Comparison of ENCODE assay signal across 20 mouse cellular contexts in genomic region chr11:52726001-52726400, GRCm38 (mm10). TPM values are rescaled to one million over a fixed set of nuclear protein-coding genes. Genes with fewer than 3 reads are reported as not detected.
DNase-seq lines count a peak whose midpoint lies in the region; ATAC-seq and TF ChIP-seq lines count a peak whose summit lies in the region.
"Had no signal": no experiment of that assay in that cellular context is flagged by ENCODE, and none has a peak within 500 bp of the region (broad histone marks: within the 10 kb centered on the region; RNA-seq: fewer than 3 reads in every experiment).

No protein-coding gene starts in this region.

- H3K9ac ChIP-seq in heart, postnatal 0 days (replicated peaks; ENCODE audit: low read depth, low read length) = no peak overlapping the region
- H3K9ac ChIP-seq in lung, postnatal 0 days (replicated peaks; ENCODE audit: low read depth) = no peak overlapping the region
- no peak overlapping the region for H3K9ac ChIP-seq in MEL (ENCODE audit: control insufficient read depth, low read depth, low read length, poor library complexity, severe bottlenecking)
- H3K9ac ChIP-seq: forebrain, embryonic 15.5 days; kidney, embryonic 15.5 days had no signal

- TF ChIP-seq CTCF in heart, postnatal 0 days (IDR thresholded peaks at IDR 0.05; ENCODE audit: low read depth) = peak; percentile 16
- TF ChIP-seq CTCF in lung, postnatal 0 days (IDR thresholded peaks at IDR 0.05) = peak; percentile 39
- TF ChIP-seq CTCF in MEL (IDR thresholded peaks at IDR 0.05 in 2 of 3, conservative IDR thresholded peaks at IDR 0.05 in 1 of 3; ENCODE audit: control insufficient read depth in 1 of 3, insufficient read depth in 1 of 3, low read depth in 2 of 3, low read length in 3 of 3, poor library complexity in 1 of 3, severe bottlenecking in 1 of 3) = peak in 2 of 3 experiments; percentile 39 to 53; a peak in 4 of 6 replicates

- H3K9me3 ChIP-seq in heart, postnatal 0 days (replicated peaks; ENCODE audit: control insufficient read depth, low read length) = no peaks in the 10 kb centered on the region
- H3K9me3 ChIP-seq in lung, postnatal 0 days (ENCODE audit: low read length) = no peaks in the 10 kb centered on the region
- no peaks in the 10 kb centered on the region for H3K9me3 ChIP-seq in MEL (replicated peaks; ENCODE audit: insufficient read depth, low read length)
- H3K9me3 ChIP-seq: forebrain, embryonic 15.5 days; kidney, embryonic 15.5 days; midbrain, embryonic 10.5 days had no signal

- H3K36me3 ChIP-seq in heart, postnatal 0 days (replicated peaks; ENCODE audit: control insufficient read depth, insufficient read depth, low read length) = no peaks in the 10 kb centered on the region
- H3K36me3 ChIP-seq in lung, postnatal 0 days (ENCODE audit: insufficient read depth, low read length) = no peaks in the 10 kb centered on the region
- H3K36me3 ChIP-seq in MEL (ENCODE audit: control insufficient read depth in 1 of 2, insufficient read depth in 2 of 2, low read length in 2 of 2) = no peaks in the 10 kb centered on the region
- H3K36me3 ChIP-seq: forebrain, embryonic 15.5 days; kidney, embryonic 15.5 days; midbrain, embryonic 10.5 days had no signal

- no peaks in the 10 kb centered on the region for H3K4me1 ChIP-seq in heart, postnatal 0 days (ENCODE audit: control insufficient read depth, insufficient read depth)
- no peaks in the 10 kb centered on the region for H3K4me1 ChIP-seq in lung, postnatal 0 days (ENCODE audit: insufficient read depth, low read depth, low read length)
- H3K4me1 ChIP-seq in MEL (ENCODE audit: control insufficient read depth in 1 of 2, insufficient read depth in 2 of 2, low read length in 2 of 2) = no peaks in the 10 kb centered on the region
- H3K4me1 ChIP-seq: kidney, embryonic 15.5 days; midbrain, embryonic 10.5 days had no signal

- ATAC-seq in heart, postnatal 0 days (ENCODE audit: insufficient read depth, low read depth) = no peak
- no peak for ATAC-seq in lung, postnatal 0 days
- ATAC-seq: forebrain, embryonic 15.5 days had no signal

- TF ChIP-seq RAD21 in MEL (IDR thresholded peaks at IDR 0.05; ENCODE audit: low read depth, low read length) = peak; percentile 29

- no peak overlapping the region for H3K4me2 ChIP-seq in heart, postnatal 0 days (ENCODE audit: low read depth, low read length)
- H3K4me2 ChIP-seq in lung, postnatal 0 days (replicated peaks; ENCODE audit: low read depth, low read length) = no peak overlapping the region
- H3K4me2 ChIP-seq: forebrain, embryonic 15.5 days; heart, embryonic 11.5 days; kidney, embryonic 15.5 days had no signal

- 93% methylated on average over 1 of the region's 1 CpGs for WGBS in heart, postnatal 0 days
- 97% methylated on average over 1 of the region's 1 CpGs for WGBS in lung, postnatal 0 days

- no peak for DNase-seq in heart, postnatal 0 days (ENCODE audit: low spot score)
- DNase-seq in heart, adult 9 months (ENCODE audit: low spot score in 2 of 2) = no peak
- no peak for DNase-seq in lung, postnatal 0 days (ENCODE audit: low spot score)
- no peak for DNase-seq in lung, postnatal 36 days
- DNase-seq in MEL (ENCODE audit: low read depth, low spot score) = peak; percentile 23
- peak; percentile 6 for DNase-seq in naive thymus-derived CD4-positive, alpha-beta T cell, adult 2 months (ENCODE audit: low read depth)
- DNase-seq in right cerebral cortex, postnatal 36 days (ENCODE audit: low spot score in 2 of 2) = no peak
- DNase-seq in frontal cortex, postnatal 25 days (ENCODE audit: low spot score in 2 of 2) = no peak
- DNase-seq: cerebellum, adult 11 months; cerebellum, postnatal 25 days; gastrocnemius, postnatal 14 days; heart, postnatal 36 days; layer of hippocampus, adult 9-11 months; liver; lung, postnatal 10 days; right cerebral cortex, postnatal 14 days had no signal

- no peak for TF ChIP-seq POLR2A in MEL (IDR thresholded peaks at IDR 0.05; ENCODE audit: control insufficient read depth in 1 of 2, insufficient read depth in 1 of 2, low read depth in 1 of 2, low read length in 2 of 2, poor library complexity in 1 of 2)

- TF ChIP-seq EP300 in heart, postnatal 0 days (IDR thresholded peaks at IDR 0.05; ENCODE audit: low read depth) = no peak
- no peak for TF ChIP-seq EP300 in lung, postnatal 0 days (IDR thresholded peaks at IDR 0.05)
- TF ChIP-seq EP300 in MEL (IDR thresholded peaks at IDR 0.05; ENCODE audit: low read depth in 1 of 2, low read length in 2 of 2) = no peak

- H3K27me3 ChIP-seq in heart, postnatal 0 days (ENCODE audit: control insufficient read depth, insufficient read depth, low read length) = no peaks in the 10 kb centered on the region
- no peaks in the 10 kb centered on the region for H3K27me3 ChIP-seq in lung, postnatal 0 days (replicated peaks; ENCODE audit: insufficient read depth, low read length)
- H3K27me3 ChIP-seq in MEL (ENCODE audit: control insufficient read depth in 1 of 2, insufficient read depth in 2 of 2, low read length in 2 of 2) = no peaks in the 10 kb centered on the region
- H3K27me3 ChIP-seq: forebrain, embryonic 15.5 days had no signal

- H3K4me3 ChIP-seq in heart, postnatal 0 days (ENCODE audit: low read depth, low read length) = no peak overlapping the region
- H3K4me3 ChIP-seq in lung, postnatal 0 days (ENCODE audit: low read depth, low read length) = no peak overlapping the region
- H3K4me3 ChIP-seq in MEL (ENCODE audit: control insufficient read depth in 1 of 2, insufficient read depth in 1 of 2, low read depth in 2 of 2, low read length in 2 of 2) = no peak overlapping the region
- H3K4me3 ChIP-seq: forebrain, embryonic 15.5 days; kidney, embryonic 15.5 days; midbrain, embryonic 10.5 days had no signal

- H3K79me2 ChIP-seq in MEL (ENCODE audit: control insufficient read depth, insufficient read depth, low read length, poor library complexity) = no peaks in the 10 kb centered on the region

- no peak overlapping the region for H3K27ac ChIP-seq in heart, postnatal 0 days (ENCODE audit: low read depth)
- no peak overlapping the region for H3K27ac ChIP-seq in lung, postnatal 0 days (ENCODE audit: low read length)
- H3K27ac ChIP-seq in MEL (ENCODE audit: control insufficient read depth, low read depth, low read length) = no peak overlapping the region
- H3K27ac ChIP-seq: forebrain, embryonic 15.5 days; kidney, embryonic 15.5 days; midbrain, embryonic 10.5 days had no signal

TF ChIP-seq in MEL, 35 proteins besides CTCF, POLR2A, EP300 and RAD21:
- TF ChIP-seq GABPA (IDR thresholded peaks at IDR 0.05; ENCODE audit: low read depth, low read length) (no peak), ZMIZ1 (IDR thresholded peaks at IDR 0.05; ENCODE audit: low read depth, low read length) (no peak), MAFK (IDR thresholded peaks at IDR 0.05; ENCODE audit: borderline replicate concordance, low read depth, low read length) (no peak), MAZ (IDR thresholded peaks at IDR 0.05; ENCODE audit: low read depth, low read length) (no peak), KAT2A (conservative IDR thresholded peaks at IDR 0.05; ENCODE audit: low read depth, low read length) (no peak), ELF1 (IDR thresholded peaks at IDR 0.05; ENCODE audit: low read depth, low read length) (no peak), TAL1 (IDR thresholded peaks at IDR 0.05; ENCODE audit: low read length) (no peak), CHD2 (IDR thresholded peaks at IDR 0.05; ENCODE audit: low read length) (no peak), SMC3 (IDR thresholded peaks at IDR 0.05; ENCODE audit: low read depth, low read length) (no peak), JUND (IDR thresholded peaks at IDR 0.05; ENCODE audit: low read depth, low read length) (no peak), HCFC1 (IDR thresholded peaks at IDR 0.05; ENCODE audit: low read depth, low read length) (no peak), POLR2AphosphoS5 (IDR thresholded peaks at IDR 0.05; ENCODE audit: borderline replicate concordance, low read depth, low read length) (no peak), NELFE (IDR thresholded peaks at IDR 0.05; ENCODE audit: low read depth, low read length) (no peak), MAX (IDR thresholded peaks at IDR 0.05; ENCODE audit: low read length) (no peak), POLR2AphosphoS2 (IDR thresholded peaks at IDR 0.05; ENCODE audit: low read length) (no peak), TCF12 (IDR thresholded peaks at IDR 0.05; ENCODE audit: low read depth, low read length) (no peak), E2F4 (IDR thresholded peaks at IDR 0.05; ENCODE audit: borderline replicate concordance, low read depth, low read length) (no peak), CHD1 (IDR thresholded peaks at IDR 0.05; ENCODE audit: low read depth, low read length) (no peak), USF1 (IDR thresholded peaks at IDR 0.05; ENCODE audit: low read depth, low read length) (no peak), ZKSCAN1 (IDR thresholded peaks at IDR 0.05; ENCODE audit: low read depth, low read length) (no peak)

RNA-seq across cellular contexts. Expression of gene Fstl4, which starts 38.4 kb away (rescaled TPM):
- total RNA-seq in heart, postnatal 0 days (2014; rRNA removed; ENCODE audit: low replicate concordance) = 7.0 and 9.4 TPM in 2 replicates
- 6.2 and 6.3 TPM in 2 replicates for polyA plus RNA-seq in heart, postnatal 0 days (2015; fragmentation: Nextera tagmentation; extraction: Ambion mirVana)
- 1.7 and 2.9 TPM in 2 replicates for polyA plus RNA-seq in lung, postnatal 0 days (2015; fragmentation: Nextera tagmentation; extraction: Ambion mirVana)
- total RNA-seq in MEL (2012; rRNA removed) = not detected in 2 replicates
- polyA plus RNA-seq in MEL (2012; ENCODE audit: insufficient read depth in 1 of 2, insufficient read length in 2 of 2, low read depth in 1 of 2, low replicate concordance in 2 of 2, missing spikeins in 1 of 2) = not detected

Comparison
In these comparisons a context has a peak if more than half of its experiments do, and no peak if none do; other contexts are left out.
1. DNase-seq: peak in MEL (single experiment) and naive thymus-derived CD4-positive, alpha-beta T cell, adult 2 months (single experiment); none in heart, postnatal 0 days (single experiment), heart, adult 9 months (0 of 2), lung, postnatal 0 days (single experiment), lung, postnatal 36 days (single experiment), right cerebral cortex, postnatal 36 days (0 of 2) and frontal cortex, postnatal 25 days (0 of 2).
2. Peak in every context shown above with its lines, with median percentiles within 50 percentile points of each other: CTCF ChIP-seq.